ENCODE assay signal across 11 mouse cellular contexts in genomic region chr2:157431912-157432311, GRCm38 (mm10). TPM values are rescaled to one million over a fixed set of nuclear protein-coding genes. Genes with fewer than 3 reads are reported as not detected.
DNase-seq lines count a peak whose midpoint lies in the region; ATAC-seq and TF ChIP-seq lines count a peak whose summit lies in the region.
"Had no signal": no experiment of that assay in that cellular context is flagged by ENCODE, and none has a peak within 500 bp of the region (broad histone marks: within the 10 kb centered on the region; RNA-seq: fewer than 3 reads in every experiment).

No protein-coding gene starts in this region.

- no peak for ATAC-seq in forebrain, embryonic 12.5 days (ENCODE audit: low FRiP score)
- ATAC-seq in intestine, embryonic 16.5 days = peak; percentile 64
- no peak for ATAC-seq in neural tube, embryonic 15.5 days (ENCODE audit: low FRiP score)

- 78% methylated on average over 5 of the region's 5 CpGs for WGBS in forebrain, embryonic 12.5 days
- 46% methylated on average over 5 of the region's 5 CpGs for WGBS in intestine, embryonic 16.5 days
- WGBS in neural tube, embryonic 15.5 days = 74% methylated on average over 5 of the region's 5 CpGs

- intact Hi-C loops in left cerebral cortex, adult 2 months (cut with DNase I) = loop anchor here (2.0 kb wide), 1 partner anchor 25 kb away; no protein-coding TSS in a partner anchor
- intact Hi-C loops in left cerebral cortex, postnatal 14 days (cut with DNase I) = no loop called here

- no peak for TF ChIP-seq CTCF in left cerebral cortex, adult 2 months (IDR thresholded peaks at IDR 0.05)

- peak overlapping the region; percentile 36; the same call in 1 of the 2 replicates for H3K9ac ChIP-seq in forebrain, embryonic 12.5 days
- peak overlapping the region; percentile 41 for H3K9ac ChIP-seq in intestine, embryonic 16.5 days (ENCODE audit: low read depth, low read length)
- no peak overlapping the region for H3K9ac ChIP-seq in neural tube, embryonic 15.5 days (replicated peaks)

- no peak for DNase-seq in left cerebral cortex, adult 2 months (ENCODE audit: extremely low spot score in 1 of 2, low spot score in 2 of 2)
- DNase-seq in left cerebral cortex, postnatal 14 days (ENCODE audit: low spot score in 2 of 2) = no peak
- no peak for DNase-seq in yolk sac, embryonic 10.5 days (ENCODE audit: low spot score)
- DNase-seq in layer of hippocampus, adult 18-20 months (ENCODE audit: low spot score in 2 of 2) = no peak
- DNase-seq in adrenal gland, adult 8-10 months = no peak
- DNase-seq: cerebellum, adult 9-10 months; thymus, adult 2 months had no signal

- no peaks in the 10 kb centered on the region for H3K9me3 ChIP-seq in forebrain, embryonic 12.5 days
- H3K9me3 ChIP-seq in intestine, embryonic 16.5 days (ENCODE audit: control insufficient read depth, low read length) = no peaks in the 10 kb centered on the region
- H3K9me3 ChIP-seq in neural tube, embryonic 15.5 days (replicated peaks) = no peaks in the 10 kb centered on the region

- peaks cover 75% of the 10 kb centered on the region for H3K4me1 ChIP-seq in forebrain, embryonic 12.5 days
- peaks cover 85% of the 10 kb centered on the region for H3K4me1 ChIP-seq in intestine, embryonic 16.5 days (ENCODE audit: control insufficient read depth, insufficient read depth, low read length)
- H3K4me1 ChIP-seq in neural tube, embryonic 15.5 days = peaks cover 92% of the 10 kb centered on the region

- no peak overlapping the region for H3K4me2 ChIP-seq in forebrain, embryonic 12.5 days
- H3K4me2 ChIP-seq in intestine, embryonic 16.5 days (ENCODE audit: low read depth, low read length) = no peak overlapping the region
- no peak overlapping the region for H3K4me2 ChIP-seq in neural tube, embryonic 15.5 days

- peaks cover 43% of the 10 kb centered on the region for H3K36me3 ChIP-seq in forebrain, embryonic 12.5 days (replicated peaks)
- H3K36me3 ChIP-seq in intestine, embryonic 16.5 days (ENCODE audit: control insufficient read depth, insufficient read depth, low read length) = no peaks in the 10 kb centered on the region; the same call in 1 of the 2 replicates
- 0 out of 2 replicates have a peak, but pooled peaks cover 7% of the 10 kb centered on the region for H3K36me3 ChIP-seq in neural tube, embryonic 15.5 days

- peak overlapping the region; percentile 84 for H3K27ac ChIP-seq in left cerebral cortex, adult 2 months
- peak overlapping the region; percentile 73 for H3K27ac ChIP-seq in forebrain, embryonic 12.5 days
- H3K27ac ChIP-seq in intestine, embryonic 16.5 days (ENCODE audit: low read length) = peak overlapping the region; percentile 92; the same call in 1 of the 2 replicates
- H3K27ac ChIP-seq in neural tube, embryonic 15.5 days (replicated peaks) = peak overlapping the region; percentile 77
- H3K27ac ChIP-seq: macrophage had no signal

- H3K4me3 ChIP-seq in left cerebral cortex, adult 2 months = no peak overlapping the region
- H3K4me3 ChIP-seq in forebrain, embryonic 12.5 days (replicated peaks) = no peak overlapping the region
- H3K4me3 ChIP-seq in intestine, embryonic 16.5 days (ENCODE audit: low read length) = no peak overlapping the region
- no peak overlapping the region for H3K4me3 ChIP-seq in neural tube, embryonic 15.5 days (replicated peaks)

- no peaks in the 10 kb centered on the region for H3K27me3 ChIP-seq in forebrain, embryonic 12.5 days
- H3K27me3 ChIP-seq in intestine, embryonic 16.5 days (replicated peaks; ENCODE audit: control insufficient read depth, insufficient read depth, low read length) = no peaks in the 10 kb centered on the region
- no peaks in the 10 kb centered on the region for H3K27me3 ChIP-seq in neural tube, embryonic 15.5 days (replicated peaks)

RNA-seq across cellular contexts. Expression of gene Src, which starts 13.7 kb away (rescaled TPM):
- total RNA-seq in left cerebral cortex, adult 2 months (2021) = 100 to 1,000 TPM; 133 to 134 TPM
- total RNA-seq in left cerebral cortex, postnatal 14 days (2021) = 100 to 1,000 TPM; 100 to 104 TPM
- polyA plus RNA-seq in forebrain, embryonic 12.5 days (2016; fragmentation: Nextera tagmentation; extraction: Ambion mirVana) = 35.1 and 38.0 TPM in 2 replicates
- 11.8 and 15.5 TPM in 2 replicates for polyA plus RNA-seq in intestine, embryonic 16.5 days (2015; fragmentation: Nextera tagmentation; extraction: Ambion mirVana)
- polyA plus RNA-seq in neural tube, embryonic 15.5 days (2015; fragmentation: Nextera tagmentation; extraction: Ambion mirVana) = 25.4 and 33.0 TPM in 2 replicates
- total RNA-seq in layer of hippocampus, adult 18-20 months (2021) = 100 to 1,000 TPM; 156 to 157 TPM
- 10 to 100 TPM; 18.3 to 32.9 (median 24.8) TPM for total RNA-seq in adrenal gland, adult 8-10 months (2022)
